Mouse (Mus musculus): ENCODE measurements around the gene 1810049J17Rik.

DNA sequence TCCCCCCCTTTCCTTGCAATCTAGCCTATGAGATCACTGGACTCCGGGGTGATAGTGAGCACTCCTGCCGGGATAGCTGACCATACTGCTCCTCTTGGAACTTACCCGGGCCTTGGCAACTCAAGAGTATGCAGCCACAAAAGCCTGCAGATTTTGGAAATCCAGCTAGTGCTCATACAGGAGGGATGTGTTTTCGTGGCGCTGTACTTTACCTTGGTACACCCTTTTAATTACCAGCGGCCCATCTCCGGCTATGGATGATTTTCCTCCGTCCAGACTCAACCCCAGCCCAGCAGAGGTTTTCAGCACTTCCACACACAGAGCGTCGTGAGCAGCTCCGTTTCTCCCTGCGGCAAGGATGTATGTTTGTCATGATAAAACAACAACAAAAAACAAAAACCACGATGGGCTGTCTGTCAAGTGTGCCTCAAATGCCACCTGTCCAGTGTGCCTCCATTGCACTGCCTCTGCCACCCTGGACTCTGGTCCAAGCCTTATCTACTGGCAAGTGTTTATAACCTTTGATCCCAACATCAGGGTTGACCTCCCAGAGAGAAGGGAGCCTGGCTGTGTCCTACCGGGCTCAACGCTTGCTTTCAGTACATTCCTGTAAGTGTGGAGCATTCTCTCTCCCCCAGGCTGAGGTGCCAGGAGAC lies 43.8 kb upstream of the 1810049J17Rik start:
- TF ChIP-seq CTCF (IDR thresholded peaks at IDR 0.05; ENCODE audit: low read depth, low read length) (no peak), POLR2A (IDR thresholded peaks at IDR 0.05; ENCODE audit: extremely low read depth, insufficient read depth, low read length) (no peak)

Data from liver, adult 2 months (tissue).